Mouse (Mus musculus) Patski (cell line): ENCODE results near the gene Proser2. TPM values are rescaled to one million over a fixed set of nuclear protein-coding genes. Genes with fewer than 3 reads are reported as not detected.

Experiments
- ATAC-seq: fragments of 100-300 bp; one replicate; pipeline ENCODE4 v1.8.0; 2021
- CTCF ChIA-PET: fragments of 350-600 bp; sonication (Branson Sonifier 250); formaldehyde crosslinking; loops from one replicate; lab custom pipeline; 2022; ENCODE audit warnings: inconsistent platforms; lab: Charles Lee
- POLR2A ChIA-PET: fragments of 350-600 bp; sonication (Branson Sonifier 250); formaldehyde crosslinking; loops from one replicate; lab custom pipeline; 2022; ENCODE audit warnings: antibody characterized with exemption, inconsistent platforms; lab: Charles Lee
- DNase-seq: peaks from one replicate; pipeline ENCODE4 v3.0.0-alpha.2; 2011; ENCODE audit warnings: low read depth, low spot score
- H3K27me3 ChIP-seq: fragments of 371-371 bp; one replicate; pipeline ENCODE4 v1.5.1; 2021
- CTCF ChIP-seq: fragments of 100-300 bp; IDR thresholded peaks from one replicate; pipeline ENCODE4 v1.5.1; 2021
- in situ Hi-C: fragments of 300-500 bp; cut with MboI; formaldehyde crosslinking; loops from 3 replicates; pipeline ENCODE4 v1.11.1; 2018; ENCODE audit warnings: low pct_unique_long_range_greater_than_20kb, mixed read lengths
- polyA plus RNA-seq: library from polyadenylated mRNA; unstranded; gene quantifications from one replicate; pipeline ENCODE4 v1.2.3, GENCODE M21; 2021

Proser2 gene
- polyA plus RNA-seq, 1 experiment from 2014 or later: 45.6 TPM

DNA sequence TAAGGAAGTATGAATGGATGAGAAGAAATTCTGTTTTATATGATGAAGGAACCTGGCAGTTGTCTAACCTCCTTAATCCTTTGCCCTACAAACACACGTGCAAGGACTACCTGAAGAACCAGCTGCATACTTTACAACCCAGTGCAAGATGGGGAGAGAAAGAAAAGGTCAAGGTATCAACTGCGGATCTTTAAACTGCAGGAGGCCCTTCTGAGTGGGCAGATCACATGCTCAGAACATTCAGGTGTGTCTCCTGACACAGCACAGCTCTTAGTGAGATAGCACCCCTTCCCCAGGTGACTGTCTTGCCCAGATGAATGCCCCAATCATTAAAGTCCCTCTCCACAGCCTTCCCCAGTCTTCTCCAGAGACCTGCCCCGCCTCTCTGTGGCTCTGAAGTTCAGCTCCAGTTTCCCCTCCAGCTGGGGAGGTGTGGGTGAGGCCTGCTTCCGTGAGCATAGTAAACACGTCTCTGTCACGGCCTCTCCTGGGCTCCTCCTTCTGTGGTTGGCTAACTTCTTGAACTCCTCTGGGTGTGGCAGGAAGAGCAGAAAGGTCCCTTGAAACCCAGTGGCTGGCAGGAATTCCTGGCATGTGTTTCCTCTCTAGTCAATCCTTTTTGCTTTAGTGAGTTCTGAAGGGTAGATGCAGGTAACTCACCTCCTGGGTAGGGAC lies 32.5 kb upstream of the Proser2 start:
- no peaks in the 10 kb centered on the region for H3K27me3 ChIP-seq
- ChIA-PET POLR2A (no interaction called here), CTCF (interaction anchor here (1.2 to 1.4 kb wide), 2 partner anchors 15 to 16 kb away, joined by 3 to 4 read pairs; no protein-coding TSS in a partner anchor)
- DNase-seq: no peak
- in situ Hi-C loops: no loop called here
- ATAC-seq: peak; percentile 82
- no peak for TF ChIP-seq CTCF

DNA sequence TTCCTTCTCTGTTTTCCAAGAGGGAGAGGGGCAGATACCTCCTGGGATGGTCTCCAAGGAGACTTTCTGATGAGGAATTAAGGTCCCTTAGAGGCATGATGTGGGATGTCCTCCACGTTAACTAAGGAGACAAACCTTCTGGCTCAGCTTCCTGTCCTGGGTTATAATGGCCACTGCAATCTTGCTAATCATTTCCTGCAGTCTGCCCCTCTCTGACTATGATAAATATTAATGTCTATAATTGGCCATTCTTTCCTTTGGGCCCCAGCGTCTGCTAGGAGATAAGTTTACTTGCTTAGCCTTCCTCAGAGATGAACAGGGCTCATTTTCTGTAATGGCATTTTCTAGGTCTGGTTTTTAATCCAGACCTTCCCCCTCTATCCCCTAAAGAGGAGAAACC lies 29.7 kb upstream of the Proser2 start:
- no peak for DNase-seq
- CTCF ChIA-PET: interaction anchor here (1.1 to 1.3 kb wide), 2 partner anchors 164 to 196 kb away, joined by 3 read pairs; no protein-coding TSS in a partner anchor

GRCm38 (mm10) chr2:6159219-6159618 lies 29.2 kb upstream of the Proser2 start:
- CTCF ChIA-PET: interaction anchor here (1.1 to 2.4 kb wide), 3 partner anchors 14 to 196 kb away, joined by 3 to 21 read pairs (median 3); no protein-coding TSS in a partner anchor
- POLR2A ChIA-PET: no interaction called here
- no peak for ATAC-seq

More for the DNA sequence above, 29.7 kb upstream of the Proser2 start:
- in situ Hi-C loops: no loop called here
- POLR2A ChIA-PET: no interaction called here
- H3K27me3 ChIP-seq: no peaks in the 10 kb centered on the region
- TF ChIP-seq CTCF: no peak
- no peak for ATAC-seq

GRCm38 (mm10) chr2:6157635-6158034 lies 27.6 kb upstream of the Proser2 start:
- CTCF ChIA-PET: interaction anchor here (2.4 kb wide), 1 partner anchor 12 kb away, joined by 21 read pairs; no protein-coding TSS in a partner anchor
- DNase-seq: no peak
- ATAC-seq: no peak
- TF ChIP-seq CTCF: no peak
- no peaks in the 10 kb centered on the region for H3K27me3 ChIP-seq
- POLR2A ChIA-PET: no interaction called here
- in situ Hi-C loops: no loop called here

More at GRCm38 (mm10) chr2:6159219-6159618, 29.2 kb upstream of the Proser2 start:
- TF ChIP-seq CTCF: no peak
- DNase-seq: no peak
- no peaks in the 10 kb centered on the region for H3K27me3 ChIP-seq
- in situ Hi-C loops: no loop called here

GRCm38 (mm10) chr2:6157208-6157607 lies 27.2 kb upstream of the Proser2 start:
- ATAC-seq: no peak
- no peaks in the 10 kb centered on the region for H3K27me3 ChIP-seq
- DNase-seq: no peak
- TF ChIP-seq CTCF: no peak
- CTCF ChIA-PET: interaction anchor here (0.9 to 2.4 kb wide), 2 partner anchors 12 to 168 kb away, joined by 3 to 21 read pairs; no protein-coding TSS in a partner anchor
- POLR2A ChIA-PET: no interaction called here
- in situ Hi-C loops: no loop called here

GRCm38 (mm10) chr2:6149801-6150200 lies 19.8 kb upstream of the Proser2 start:
- in situ Hi-C loops: no loop called here
- DNase-seq (no peak), ATAC-seq (no peak)
- ChIA-PET CTCF (no interaction called here), POLR2A (no interaction called here)
- no peak for TF ChIP-seq CTCF
- no peaks in the 10 kb centered on the region for H3K27me3 ChIP-seq

DNA sequence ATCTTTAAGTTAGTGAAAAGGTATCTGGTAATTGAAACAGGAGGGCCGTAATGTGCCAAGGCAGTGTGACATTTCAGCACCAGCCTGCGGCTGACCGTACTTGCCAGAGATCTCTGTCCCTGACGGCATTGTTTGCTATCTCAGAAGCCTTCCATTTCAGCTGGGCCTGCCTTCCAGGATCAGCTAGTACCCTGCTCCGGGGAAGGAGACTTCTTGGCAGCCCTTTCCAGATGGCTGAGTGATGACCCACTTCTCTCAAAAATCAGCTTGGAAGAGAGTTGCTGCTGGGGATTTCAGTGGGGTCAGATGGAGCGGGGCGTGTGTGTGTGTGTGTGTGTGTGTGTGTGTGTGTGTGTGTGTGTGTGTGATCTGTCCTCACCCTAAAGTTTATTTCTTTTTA lies 16.9 kb upstream of the Proser2 start:
- ATAC-seq: no peak

DNA sequence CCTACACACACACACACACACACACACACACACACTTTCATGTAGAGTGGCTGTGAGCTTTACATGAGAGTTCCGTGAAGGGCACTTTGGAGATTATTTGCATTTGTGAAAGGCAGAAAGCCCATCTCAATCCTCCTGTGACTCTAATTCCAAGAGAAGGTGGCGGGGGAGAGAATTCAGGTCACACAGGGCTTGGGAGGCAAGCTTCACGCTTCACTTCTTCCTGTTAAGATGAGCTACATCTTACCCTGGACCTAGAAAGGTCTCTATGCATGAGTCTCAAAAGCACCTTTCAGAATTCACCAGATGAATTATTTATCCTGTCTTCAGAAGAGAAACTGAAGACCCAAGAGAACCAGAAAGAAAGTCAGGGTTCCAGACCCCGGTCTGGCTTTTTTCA lies 16.2 kb upstream of the Proser2 start:
- ChIA-PET CTCF (interaction anchor here (1.6 to 4.7 kb wide), 2 partner anchors 12 to 17 kb away, joined by 4 to 21 read pairs; no protein-coding TSS in a partner anchor), POLR2A (no interaction called here)
- in situ Hi-C loops: no loop called here
- DNase-seq (no peak), ATAC-seq (no peak)
- no peak for TF ChIP-seq CTCF
- H3K27me3 ChIP-seq: no peaks in the 10 kb centered on the region

More for the DNA sequence above, 16.9 kb upstream of the Proser2 start:
- DNase-seq: no peak
- TF ChIP-seq CTCF: no peak
- CTCF ChIA-PET: interaction anchor here (1.6 to 4.7 kb wide), 2 partner anchors 11 to 16 kb away, joined by 4 to 21 read pairs; no protein-coding TSS in a partner anchor
- in situ Hi-C loops: no loop called here
- H3K27me3 ChIP-seq: no peaks in the 10 kb centered on the region
- POLR2A ChIA-PET: no interaction called here

- in situ Hi-C loops: no loop called here
- POLR2A ChIA-PET: no interaction called here
- CTCF ChIA-PET: interaction anchor here (1.6 to 4.7 kb wide), 2 partner anchors 12 to 18 kb away, joined by 4 to 21 read pairs; no protein-coding TSS in a partner anchor
- H3K27me3 ChIP-seq: no peaks in the 10 kb centered on the region
- DNase-seq: no peak
- ATAC-seq: no peak
- TF ChIP-seq CTCF: no peak
Measured at GRCm38 (mm10) chr2:6145611-6146010, 15.6 kb upstream of the Proser2 start.

DNA sequence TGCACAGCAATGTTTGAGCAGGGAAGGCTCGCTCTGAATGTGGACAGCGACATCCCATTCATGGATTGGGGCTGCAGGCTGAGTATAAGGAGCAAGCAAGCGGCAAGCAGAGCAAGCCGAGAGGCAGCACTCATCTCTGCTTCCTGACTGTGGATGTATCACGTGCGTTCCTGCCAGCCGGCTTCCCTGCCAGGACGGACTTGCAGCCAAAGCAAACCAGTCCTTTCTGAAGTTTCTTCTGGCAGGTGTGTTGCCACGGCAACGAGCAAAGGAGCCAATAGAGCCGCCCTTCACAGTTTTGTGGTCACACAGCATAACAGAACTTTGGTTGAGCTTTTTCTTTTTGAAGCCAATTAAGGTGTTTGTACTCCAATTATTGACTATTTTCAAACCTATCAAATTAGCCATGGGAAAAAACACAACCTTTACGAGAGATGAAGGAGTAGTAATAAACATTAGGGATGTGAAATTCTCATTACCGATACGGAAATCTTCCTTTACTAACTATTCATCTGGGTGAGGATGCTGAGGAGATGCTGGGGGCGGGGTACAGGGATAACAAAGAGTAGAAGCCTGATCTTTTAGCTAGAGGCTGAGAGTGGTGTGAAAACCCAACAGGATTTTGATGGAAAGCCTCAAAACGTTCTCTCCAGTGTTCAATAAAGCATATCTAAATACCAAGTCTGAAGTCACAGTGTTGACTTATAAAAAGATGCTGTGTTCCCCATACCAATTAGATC lies 13.1 kb upstream of the Proser2 start:
- ChIA-PET CTCF (interaction anchor here (0.6 to 4.7 kb wide), 4 partner anchors 10 to 24 kb away, joined by 3 to 21 read pairs (median 4); no protein-coding TSS in a partner anchor), POLR2A (no interaction called here)
- in situ Hi-C loops: no loop called here
- TF ChIP-seq CTCF: no peak
- ATAC-seq (no peak), DNase-seq (no peak)
- no peaks in the 10 kb centered on the region for H3K27me3 ChIP-seq
